Mouse (Mus musculus) layer of hippocampus, postnatal 14 days (tissue): ENCODE results near the gene Hbp1. TPM values are rescaled to one million over a fixed set of nuclear protein-coding genes. Genes with fewer than 3 reads are reported as not detected.

Experiments used
- DNase-seq, 2 experiments: peaks; one replicate each; pipeline ENCODE4 v3.0.0; 2021 to 2022; ENCODE audit warnings: low spot score in 2 of 2, mixed read lengths in 1 of 2
- total RNA-seq, 2 experiments: library from RNA; stranded (reverse); gene quantifications; 2 replicates each; pipeline ENCODE4 v1.2.3; 2021

Hbp1 gene
- total RNA-seq, 2 experiments from 2014 or later, result 24.9 to 29.7 TPM

DNA sequence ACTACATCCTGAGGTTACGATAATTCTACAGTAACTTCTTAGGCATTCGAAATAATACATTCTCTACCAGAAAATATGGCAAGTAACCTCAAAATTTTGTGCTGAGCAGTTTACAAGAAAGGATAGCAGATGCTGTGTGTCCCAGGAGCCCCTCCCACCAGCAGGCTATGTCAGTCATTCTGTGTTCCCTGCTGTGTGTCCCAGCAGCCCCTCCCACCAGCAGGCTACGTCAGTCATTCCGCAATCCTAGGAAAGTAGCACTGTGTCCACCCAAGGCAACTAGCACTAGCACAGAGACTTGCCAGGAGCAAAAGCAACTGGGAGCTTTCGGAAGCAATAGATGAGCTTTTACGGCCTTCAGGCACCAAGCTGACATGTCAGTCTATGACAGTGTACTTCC lies 13.7 kb upstream of the Hbp1 start:
- DNase-seq, result peak in 1 of 2 experiments; percentile 49

DNA sequence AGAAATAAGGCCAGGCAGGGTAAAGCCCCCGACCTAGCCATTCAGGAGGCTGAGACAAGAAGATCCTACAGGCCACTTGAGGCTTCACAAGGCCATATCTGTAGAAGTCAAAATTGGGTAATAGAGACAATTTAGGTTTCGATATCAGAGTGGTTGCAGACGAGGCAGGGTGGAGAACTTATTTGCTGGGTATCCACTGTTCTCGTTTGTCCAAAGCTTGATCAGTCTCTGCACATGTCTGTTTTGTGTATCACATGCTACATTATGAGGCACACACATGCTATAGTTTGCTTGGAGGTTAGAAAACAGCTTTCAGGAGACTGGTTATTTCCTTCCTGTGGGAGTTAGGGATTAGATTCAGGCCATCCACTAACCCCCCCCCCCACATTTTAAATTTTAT lies 5.5 kb upstream of the Hbp1 start:
- no peak for DNase-seq

DNA sequence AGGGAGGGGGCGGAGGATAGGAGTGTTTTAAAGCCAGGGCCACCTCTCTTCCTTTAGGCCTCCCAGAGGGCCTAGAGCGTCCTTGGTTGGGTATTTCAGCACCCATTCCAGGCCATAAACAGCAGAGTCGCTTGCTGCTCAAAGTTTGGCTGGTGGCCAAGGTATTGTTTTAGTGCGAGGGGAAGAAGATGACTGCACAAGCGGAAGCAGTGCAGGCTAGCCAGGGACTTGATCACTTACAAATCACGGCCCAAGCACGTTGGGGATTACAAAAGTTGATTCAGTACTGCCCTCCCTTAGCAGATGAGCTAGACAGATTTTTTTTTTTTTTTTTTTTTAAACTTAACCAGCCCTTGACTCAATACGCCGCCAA lies 310 bp upstream of the Hbp1 start:
- DNase-seq, result no peak

DNA sequence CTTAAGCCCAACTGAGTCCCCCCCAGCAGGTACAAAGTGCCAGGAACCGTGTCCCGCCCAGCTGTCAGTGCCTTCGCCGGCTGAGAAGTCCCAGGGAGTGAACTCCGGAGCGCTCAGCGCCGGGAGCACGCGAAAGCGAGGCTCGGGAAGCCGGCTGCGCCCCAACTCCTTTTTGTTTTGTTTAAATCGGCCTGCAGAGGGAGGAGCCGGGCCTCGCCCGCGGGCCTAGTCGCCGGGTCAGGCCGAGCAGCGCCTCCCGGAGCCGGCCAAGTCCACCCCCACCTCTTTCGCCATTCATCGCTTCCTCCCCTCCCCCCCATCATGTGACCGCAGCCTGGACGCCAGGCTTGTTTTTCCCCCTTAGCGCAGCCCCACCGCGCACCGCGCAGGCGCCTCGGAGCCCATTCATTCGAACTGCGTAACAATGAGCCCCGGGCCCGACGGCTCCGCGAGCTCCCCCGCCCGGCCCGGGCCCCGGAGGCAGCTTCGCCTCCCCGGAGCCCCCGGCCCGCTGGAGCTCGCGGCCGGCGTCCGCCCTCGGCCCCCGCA lies 1.1 kb downstream of the Hbp1 start:
- DNase-seq, result peak; percentile 87 to 95

DNA sequence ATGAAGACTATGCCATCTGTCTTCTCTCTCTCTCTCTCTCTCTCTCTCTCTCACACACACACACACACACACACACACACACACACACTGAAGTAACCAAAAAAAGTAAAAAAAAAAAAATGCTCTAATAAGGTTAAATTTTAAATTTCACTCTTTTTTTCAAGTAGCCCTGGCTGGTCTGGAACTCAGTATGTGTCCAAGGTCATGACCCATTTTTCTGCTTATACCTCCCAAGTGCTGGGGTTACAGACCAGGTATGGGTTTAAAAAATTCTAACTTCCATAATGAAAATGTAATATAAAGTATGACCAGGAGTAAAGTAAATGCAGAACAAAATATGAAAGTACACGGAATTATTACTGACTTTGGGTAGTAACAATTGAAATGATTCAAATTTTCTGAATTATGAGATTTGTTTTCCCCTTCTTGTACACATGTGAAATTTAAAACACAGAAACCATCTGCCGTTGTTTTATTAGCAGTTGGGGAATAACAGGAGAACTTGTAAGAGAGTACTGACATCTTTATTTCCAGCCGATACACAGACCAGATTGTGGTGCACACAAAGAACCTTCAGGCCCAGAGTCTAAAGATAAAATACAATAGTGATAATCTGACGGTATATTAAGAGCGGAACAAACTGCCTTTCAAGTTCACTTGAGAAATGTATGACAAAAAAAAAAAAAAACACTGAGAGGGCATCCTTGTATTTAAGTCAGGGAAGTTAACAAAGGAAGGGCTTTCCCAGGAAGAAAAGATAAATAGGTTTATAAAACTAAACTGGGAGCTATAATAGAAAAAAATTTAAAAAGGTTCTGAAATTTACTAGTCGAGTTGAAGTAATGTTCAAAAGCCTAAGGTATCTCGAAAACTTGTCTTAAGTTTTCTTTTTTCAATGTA lies 2.0 kb downstream of the Hbp1 start:
- DNase-seq, result no peak

DNA sequence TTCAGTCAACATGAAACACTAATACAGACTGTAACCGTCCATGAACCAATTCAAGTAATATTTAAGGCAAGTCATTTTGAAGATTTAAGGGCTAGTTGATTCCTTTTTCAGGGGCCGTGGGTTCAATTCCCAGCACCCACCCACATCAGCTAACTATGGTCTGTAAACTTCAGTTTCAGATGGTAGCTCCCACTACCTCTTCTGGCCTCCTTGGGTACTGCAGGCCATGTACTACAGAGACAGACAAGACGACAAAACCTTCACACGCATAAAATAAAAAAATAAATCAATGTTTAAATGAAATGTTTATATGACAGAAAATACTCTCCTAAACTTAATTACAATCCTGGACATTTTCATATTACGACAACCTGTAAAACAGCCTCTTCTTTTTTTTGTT lies 2.9 kb downstream of the Hbp1 start:
- DNase-seq, result no peak

DNA sequence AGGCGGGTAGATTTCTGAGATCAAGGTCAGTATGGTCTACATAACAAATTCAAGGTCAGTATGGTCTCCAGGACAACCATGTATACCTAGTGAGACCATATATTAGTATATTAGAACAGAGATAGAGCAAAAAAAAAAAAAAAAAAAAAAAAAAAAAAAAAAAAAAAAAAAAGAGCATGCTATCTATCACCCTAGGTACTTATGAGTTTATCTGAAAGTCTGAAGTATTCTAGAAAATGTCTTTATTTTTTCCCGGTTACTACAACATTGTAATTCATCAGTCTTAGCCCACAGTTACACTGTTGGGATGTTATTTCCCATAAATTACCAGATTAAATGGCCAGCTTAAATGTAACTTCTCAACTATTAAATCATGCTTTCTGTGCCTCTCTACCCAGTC lies 5.9 kb downstream of the Hbp1 start:
- DNase-seq, result no peak

DNA sequence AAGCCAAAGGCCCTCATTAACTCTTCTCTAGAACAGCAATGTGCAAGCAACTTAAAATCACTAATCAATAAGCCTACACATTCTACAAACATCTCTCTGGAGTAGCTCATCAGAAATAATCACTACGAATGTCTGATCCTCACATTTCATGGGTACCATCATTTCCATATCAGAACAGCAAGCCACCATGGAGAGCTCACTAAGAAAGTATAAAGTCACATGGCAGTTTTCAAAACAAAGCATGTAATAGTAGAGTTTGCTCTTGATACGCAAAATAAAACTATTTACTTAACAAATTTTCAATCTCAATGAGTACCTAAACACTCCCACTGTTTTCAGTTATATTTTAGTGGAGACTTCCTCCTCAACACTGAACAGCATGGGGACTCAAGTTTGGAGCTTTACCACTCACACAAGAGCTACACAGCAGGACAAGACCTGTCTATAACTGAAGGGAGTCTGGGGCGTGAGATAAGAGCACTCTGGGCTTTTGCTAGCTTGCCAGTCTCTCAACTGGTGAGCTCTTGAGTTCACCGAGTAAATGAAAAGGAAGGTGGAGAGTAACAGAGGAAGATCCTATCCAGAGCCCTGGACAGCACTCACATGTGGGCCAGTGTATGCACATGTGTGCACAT lies 7.2 kb downstream of the Hbp1 start:
- no peak for DNase-seq

DNA sequence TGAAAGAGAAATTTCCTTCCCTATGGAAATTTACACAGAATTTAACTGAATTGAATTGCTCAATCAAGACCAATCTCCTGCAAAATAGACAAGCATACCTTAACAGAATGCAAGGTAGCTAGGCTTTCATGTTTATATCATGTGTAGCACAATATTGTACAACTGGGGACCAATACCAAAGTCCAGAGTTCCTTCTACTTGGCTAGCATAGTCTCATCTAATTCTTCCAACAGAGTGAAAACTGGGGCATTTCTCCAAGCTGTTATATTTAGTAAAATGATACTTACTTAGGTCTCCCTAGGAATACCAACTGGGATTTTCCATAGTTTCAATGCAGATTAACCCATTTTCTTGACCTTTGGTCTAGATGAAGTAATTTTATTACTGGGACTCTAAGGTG lies 11.3 kb downstream of the Hbp1 start:
- no peak for DNase-seq

DNA sequence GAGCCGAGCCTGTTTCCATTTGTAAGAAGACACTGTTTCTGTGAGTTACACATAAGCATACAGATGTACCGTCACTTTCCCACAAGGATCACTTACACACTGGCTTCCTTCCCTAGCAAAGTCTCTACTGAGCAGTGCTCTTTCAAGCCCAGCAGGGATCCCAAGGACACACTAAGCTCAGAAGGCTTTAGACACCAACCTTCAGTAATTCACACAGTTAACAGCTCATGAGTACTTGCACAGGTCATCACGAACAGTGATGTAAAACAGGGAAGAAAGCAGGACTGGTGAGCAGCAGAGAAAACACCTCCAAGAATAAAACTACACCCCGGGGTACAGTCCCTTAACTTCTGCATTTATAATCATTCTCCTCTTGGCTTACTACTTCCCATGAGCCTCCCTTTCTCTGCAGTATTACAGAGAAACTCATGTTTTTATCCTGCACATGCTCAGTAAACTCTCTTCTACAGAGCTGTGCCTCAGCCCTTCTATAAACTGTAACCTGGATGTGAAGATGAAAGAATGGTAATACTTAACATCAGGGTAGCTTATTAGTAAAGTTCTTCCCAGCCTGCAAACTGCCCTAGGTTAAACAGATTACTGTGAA lies 11.8 kb downstream of the Hbp1 start:
- DNase-seq, result no peak

DNA sequence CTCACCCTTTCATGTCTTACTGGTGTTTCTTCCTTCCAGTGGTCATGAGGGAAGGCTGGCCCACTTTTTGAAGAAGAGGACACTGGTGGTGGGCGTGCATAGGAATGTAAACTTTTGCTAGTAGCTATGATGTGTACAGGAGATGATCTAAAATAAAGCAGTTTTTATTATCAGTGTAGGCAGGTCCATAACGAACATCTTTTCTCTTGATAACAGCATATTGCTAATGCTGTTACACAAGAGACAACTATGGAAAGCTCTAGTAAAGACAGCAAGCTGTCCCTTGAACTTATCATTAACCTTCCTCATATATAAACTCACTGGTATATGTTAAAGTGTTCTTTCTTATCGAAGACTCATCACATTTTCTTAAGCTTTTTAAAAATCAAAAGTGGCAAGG lies 12.7 kb downstream of the Hbp1 start:
- DNase-seq, result no peak

DNA sequence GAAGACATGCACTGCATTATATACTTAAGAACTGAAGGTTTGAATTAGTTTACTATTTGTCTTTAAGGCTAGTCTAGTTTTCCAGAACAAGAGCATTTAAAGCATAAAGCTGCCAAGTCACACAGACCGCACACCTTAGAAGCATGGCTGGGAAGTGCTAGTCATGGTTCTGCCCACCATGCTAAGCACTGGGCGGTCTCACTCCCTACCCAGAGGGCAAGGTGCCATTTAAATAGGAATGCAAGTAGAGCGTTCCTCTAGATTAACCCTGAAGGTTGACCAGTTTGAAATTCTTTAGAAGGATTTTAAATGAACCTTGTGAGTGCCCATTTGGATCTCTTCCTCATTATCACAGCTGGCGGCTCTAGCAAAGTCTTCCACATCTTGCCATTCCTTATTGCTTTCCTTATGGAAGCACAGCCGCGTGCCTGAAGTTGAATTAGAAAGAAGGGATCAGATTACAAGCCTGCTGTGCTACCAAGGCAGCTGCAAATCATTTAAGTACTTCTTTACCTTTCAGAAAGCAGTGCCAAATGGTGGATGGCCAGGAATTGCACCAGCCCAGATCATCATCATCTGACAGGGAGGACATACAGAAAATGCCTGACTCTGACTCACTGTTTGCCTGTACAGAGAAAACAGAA lies 13.6 kb downstream of the Hbp1 start:
- DNase-seq, result no peak

DNA sequence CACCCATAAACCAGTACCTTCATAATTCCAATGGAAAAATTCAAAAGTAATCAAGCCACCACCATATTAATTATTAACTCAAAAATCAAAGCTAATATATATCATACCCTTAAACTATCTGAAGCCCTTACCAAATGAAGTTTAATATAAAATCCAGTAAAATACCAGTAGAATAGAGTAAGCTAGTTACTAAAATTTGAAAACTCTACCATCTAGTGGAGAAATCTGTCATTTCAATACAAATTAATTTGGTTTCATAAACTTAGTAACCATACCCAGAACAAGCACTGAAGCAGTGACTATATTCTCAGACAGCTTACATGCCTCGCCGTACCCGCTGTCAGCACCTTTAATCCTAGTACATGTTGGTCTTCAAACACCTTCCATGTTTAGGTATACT lies 18.5 kb downstream of the Hbp1 start:
- no peak for DNase-seq

DNA sequence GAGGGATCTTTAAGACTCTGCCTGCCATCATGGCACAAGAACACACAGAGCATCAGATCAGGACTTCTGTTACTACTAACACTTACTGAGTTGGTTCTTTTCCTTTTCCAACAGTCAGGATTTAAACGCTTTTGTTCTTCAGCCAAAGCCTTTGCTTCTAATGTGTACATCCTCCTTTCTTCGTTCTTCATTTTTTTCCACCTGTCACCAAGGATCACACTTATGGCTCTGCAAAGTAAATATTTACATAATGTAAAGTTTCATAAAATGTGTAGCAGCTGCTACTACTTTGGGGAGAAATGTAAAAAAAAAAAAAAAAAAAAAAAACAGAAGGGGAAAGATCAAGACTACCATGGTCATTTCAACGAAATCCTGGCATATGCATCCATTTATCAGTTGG lies 21.8 kb downstream of the Hbp1 start:
- no peak for DNase-seq

DNA sequence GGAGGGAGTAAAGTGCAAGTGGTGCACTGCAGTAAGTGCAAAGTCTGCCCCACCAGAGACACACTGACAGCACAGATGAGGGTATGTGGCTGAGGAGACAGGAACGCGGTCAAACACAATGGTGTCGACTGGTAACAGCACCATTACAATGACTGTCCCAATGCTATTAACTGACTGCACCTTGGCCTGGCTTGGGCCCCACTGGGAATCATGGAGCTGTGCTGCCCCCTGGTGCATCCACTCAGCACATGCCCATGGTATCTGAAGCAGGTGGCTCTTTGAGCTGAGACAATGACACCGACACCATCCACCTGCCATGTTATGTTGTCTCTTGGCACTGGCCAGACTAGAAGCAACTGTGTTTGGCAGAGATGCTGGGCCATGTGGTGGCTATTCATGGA lies 23.7 kb downstream of the Hbp1 start:
- DNase-seq, result peak; percentile 80 to 85

DNA sequence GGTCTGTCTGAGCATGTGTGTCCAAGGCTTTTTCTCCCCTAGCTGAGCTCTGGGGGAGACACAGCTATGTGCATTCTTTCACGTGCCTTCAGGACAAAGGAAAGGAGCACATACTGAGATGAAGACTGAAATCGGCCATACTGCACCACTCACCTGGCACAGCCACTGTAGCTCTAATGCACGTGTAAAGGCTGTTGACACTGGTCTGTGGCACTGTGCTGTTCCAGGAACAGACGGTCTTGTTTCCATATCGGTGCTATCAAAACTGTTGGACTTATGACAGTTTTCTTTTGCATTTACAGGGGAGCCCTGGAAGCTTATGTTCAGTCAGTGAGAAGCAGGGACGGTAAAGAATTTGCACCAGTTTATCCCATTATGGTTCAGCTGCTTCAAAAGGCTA lies 25.0 kb downstream of the Hbp1 start:
- no peak for DNase-seq

DNA sequence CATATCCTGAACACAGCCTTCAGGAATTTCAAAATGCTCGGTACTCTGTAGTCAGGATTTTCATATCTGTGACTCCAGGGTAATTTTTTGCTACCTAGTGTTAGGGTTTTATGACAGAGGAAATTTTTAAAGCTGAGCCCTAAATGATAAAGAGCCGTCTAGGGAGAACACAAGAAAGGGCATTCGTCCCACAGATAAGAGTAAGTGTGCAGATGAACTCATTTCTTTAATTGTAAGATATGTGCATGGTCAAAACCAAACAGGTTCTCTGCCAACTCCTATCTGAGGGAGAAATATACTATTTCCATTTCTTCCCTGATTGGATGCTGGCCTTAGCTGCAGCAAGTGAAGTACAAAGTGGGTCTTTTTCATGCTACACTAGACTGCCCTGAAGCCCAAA lies 26.2 kb downstream of the Hbp1 start:
- DNase-seq, result no peak

DNA sequence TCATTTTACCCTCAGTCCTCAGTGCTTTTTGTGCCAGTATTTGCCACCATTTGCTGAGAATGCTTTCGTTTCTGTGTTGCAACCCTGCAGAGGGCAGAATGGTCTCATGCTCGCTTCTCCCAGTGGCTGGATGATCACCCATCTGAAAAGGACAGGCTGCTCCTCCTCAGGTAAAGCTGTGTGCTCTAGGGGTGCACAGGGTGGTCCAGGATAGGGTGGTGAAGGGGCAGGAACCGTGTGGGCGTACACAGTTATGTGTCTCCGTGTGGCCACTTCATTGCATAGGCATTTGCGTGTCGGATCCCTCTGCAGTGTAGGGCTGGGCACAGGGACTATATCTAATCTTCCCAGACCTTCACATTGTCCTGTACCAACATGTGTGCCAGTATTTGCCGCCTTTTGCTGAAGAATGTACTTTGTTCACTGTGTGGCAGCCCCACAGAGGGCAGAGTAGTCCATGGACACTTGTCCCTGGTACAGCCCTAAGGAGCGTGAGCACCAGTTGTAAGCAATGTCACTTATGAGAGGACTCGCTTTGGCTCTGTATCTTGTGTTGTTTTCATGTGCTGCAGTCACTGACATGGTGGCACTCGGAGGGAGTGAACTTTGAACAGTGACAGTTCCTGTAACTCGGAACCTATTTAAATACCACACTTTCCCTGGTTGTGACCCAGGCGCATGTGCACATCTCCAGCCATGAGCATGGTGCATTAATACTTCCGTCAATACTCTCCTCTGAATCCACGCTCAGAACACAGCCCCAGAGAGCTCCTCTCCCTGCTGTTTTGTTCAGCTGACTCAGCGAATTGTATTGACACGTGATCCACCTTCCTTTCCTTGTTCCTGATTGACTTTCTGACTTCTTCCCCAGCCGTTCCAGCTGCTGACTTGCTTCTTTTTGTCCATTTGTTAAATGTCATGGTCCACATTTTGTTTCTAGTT lies 29.6 kb downstream of the Hbp1 start:
- no peak for DNase-seq

DNA sequence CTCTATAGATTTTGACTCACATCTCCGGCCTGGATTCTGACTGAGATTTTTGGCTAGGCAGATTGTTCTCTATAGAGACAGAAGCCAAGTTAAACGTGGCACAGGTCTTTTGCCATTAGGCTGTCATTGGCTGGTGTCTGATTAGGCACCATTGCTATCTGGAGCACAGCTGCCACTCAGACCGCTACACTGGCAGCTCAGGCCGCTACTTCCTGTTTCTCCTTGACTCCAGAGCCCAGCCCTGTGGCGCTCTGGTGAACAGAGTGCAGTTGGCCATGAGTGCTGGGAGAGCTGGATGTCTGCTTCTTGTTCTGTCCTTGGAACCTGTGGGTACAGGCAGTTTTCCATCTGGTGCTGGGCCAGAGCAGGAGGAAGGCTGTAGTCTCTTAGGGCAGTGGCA lies 33.1 kb downstream of the Hbp1 start:
- DNase-seq, result peak; percentile 50 to 64

DNA sequence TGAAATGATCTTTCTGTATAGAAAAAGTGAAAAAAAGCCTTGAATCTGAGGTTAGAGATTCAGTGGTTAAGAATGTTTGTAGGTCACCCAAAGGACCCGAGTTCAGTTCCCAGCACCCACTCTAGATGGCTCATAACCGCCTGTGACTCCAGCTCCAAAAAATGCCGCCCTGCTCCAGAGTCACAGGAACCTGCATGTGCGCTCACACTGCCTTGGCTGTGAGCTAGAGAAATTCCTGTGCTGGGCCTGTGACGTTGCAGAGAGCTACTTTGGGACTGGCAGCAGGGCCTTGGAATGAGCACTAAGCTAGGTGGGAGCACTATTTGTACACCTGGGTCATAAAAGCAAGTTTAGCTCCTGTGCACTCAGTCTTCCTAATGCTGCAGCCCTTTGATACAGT lies 33.6 kb downstream of the Hbp1 start:
- DNase-seq, result no peak

DNA sequence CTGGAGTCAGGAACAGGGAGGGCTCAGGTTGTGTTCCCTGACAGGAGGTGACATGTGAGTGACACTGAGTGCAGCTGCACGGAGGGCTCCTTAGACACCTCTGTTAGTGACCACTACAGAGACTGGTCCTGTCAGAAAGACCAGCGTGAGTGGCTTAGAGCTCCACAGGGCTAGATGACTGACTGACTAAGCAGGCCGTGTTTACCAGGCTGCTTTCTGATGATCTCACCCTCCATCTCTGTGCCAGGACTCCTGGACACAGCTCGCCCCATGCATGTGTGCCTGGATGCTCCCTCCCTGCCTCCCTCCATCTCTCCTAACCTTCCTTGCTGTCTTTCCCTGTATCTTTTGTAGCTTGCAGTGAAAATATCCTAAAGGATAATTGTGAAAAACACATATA lies 36.7 kb downstream of the Hbp1 start:
- DNase-seq, result no peak
